Mouse (Mus musculus): Measurements from ENCODE around the gene Olfr727. TPM values are rescaled to one million over a fixed set of nuclear protein-coding genes. Genes with fewer than 3 reads are reported as not detected.

Olfr727 gene
- polyA plus RNA-seq (2012; rRNA removed): not detected in 2 replicates

DNA sequence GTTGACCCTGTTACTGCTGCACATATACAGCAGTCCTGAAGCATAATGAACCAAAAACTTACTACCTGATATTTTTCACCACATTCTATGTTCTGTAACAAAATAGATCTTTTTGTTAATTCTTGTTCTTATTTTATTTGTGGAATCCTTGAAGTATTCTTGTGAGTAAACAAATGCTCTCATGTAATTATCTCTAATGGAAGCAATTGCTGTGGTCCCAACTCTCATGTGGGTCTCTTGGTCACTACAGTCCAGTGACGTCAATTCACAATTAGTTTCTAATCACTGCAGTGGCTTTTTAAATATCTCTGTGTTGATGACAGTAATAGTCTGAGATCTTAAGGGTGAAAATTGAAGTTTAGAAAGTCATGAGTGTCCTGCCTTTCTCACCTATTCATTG is at the start of gene Olfr727:
Olfr727 (plus strand) TSS at position 301 of the 400 bp plus-strand sequence.
- Histone ChIP-seq H3K4me3 (ENCODE audit: insufficient read depth, low read depth, low read length) (no peak within 1 kb of the TSS), H3K36me3 (ENCODE audit: control insufficient read depth, insufficient read depth, low read length) (no peaks in the 10 kb centered on the region), H3K27ac (ENCODE audit: insufficient read depth, low read depth, low read length) (no peak within 1 kb of the TSS), H3K4me1 (ENCODE audit: control insufficient read depth, insufficient read depth, low read length) (no peaks in the 10 kb centered on the region), H3K27me3 (replicated peaks; ENCODE audit: control insufficient read depth, insufficient read depth, low read length) (no peaks in the 10 kb centered on the region)
- no peak for TF ChIP-seq POLR2A (IDR thresholded peaks at IDR 0.05; ENCODE audit: low read depth, low read length)
- TF ChIP-seq CTCF (conservative IDR thresholded peaks at IDR 0.05; ENCODE audit: insufficient read depth, insufficient read length, low read depth, low read length): no peak
- DNase-seq: no peak
- WGBS: 81% methylated on average over 1 of the region's 1 CpGs

DNA sequence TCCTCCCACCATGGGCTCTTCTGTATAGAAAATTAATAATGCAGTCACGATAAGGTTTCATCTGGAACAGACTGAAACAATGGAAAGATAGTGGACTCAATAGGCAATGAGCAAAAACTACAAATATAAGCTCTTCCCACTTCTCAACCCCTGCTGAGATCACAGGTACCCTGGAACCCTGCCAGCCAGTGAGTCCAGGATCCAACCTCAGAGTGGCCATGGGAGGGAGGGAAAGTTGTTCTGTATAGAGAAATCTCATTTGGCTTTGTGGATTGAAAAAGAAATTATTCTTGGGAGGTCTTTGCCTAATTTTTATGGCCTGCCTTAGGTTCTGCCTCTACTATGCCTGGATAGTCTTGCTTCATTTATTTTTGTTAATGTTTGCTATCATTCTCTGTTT is 32.1 kb upstream of the Olfr727 start, which contains the start of gene Olfr726:
Olfr726 (minus strand) TSS at position 101 of the 400 bp plus-strand sequence.
- no peaks in the 10 kb centered on the region for H3K4me1 ChIP-seq (ENCODE audit: control insufficient read depth, insufficient read depth, low read length)

DNA sequence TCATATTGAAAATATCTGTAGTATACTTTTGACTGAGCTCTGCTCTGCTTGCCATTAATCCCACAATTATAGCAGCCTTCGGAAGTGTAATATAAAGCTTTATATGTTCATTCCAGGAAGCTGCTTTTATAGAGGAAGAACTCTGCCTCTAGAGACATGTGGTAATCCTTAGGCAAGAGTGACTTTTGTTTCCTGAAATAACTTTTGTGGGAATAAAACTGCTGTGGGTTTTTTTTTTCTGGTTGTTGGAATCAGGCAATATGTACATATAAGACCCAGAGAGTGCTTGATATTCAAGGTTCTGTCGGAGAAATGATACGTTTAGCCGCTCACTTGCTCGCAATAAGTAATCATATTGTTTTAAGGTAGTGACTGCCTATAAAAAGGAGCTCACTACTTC is 19.6 kb downstream of the Olfr727 start, which contains the start of gene Olfr728:
Olfr728 (minus strand) TSS at position 101 of the 400 bp plus-strand sequence.
- DNase-seq: no peak
- no peaks in the 10 kb centered on the region for H3K27me3 ChIP-seq (replicated peaks; ENCODE audit: control insufficient read depth, insufficient read depth, low read length)
- no peak for TF ChIP-seq CTCF (conservative IDR thresholded peaks at IDR 0.05; ENCODE audit: insufficient read depth, insufficient read length, low read depth, low read length)
- no peak for TF ChIP-seq POLR2A (IDR thresholded peaks at IDR 0.05; ENCODE audit: low read depth, low read length)
- H3K36me3 ChIP-seq (ENCODE audit: control insufficient read depth, insufficient read depth, low read length): no peaks in the 10 kb centered on the region
- H3K4me1 ChIP-seq (ENCODE audit: control insufficient read depth, insufficient read depth, low read length): no peaks in the 10 kb centered on the region
- 90% methylated on average over 5 of the region's 5 CpGs for WGBS
- H3K27ac ChIP-seq (ENCODE audit: insufficient read depth, low read depth, low read length): no peak within 1 kb of the TSS
- H3K4me3 ChIP-seq (ENCODE audit: insufficient read depth, low read depth, low read length): no peak within 1 kb of the TSS

More for the DNA sequence above, 32.1 kb upstream of the Olfr727 start, which contains the start of gene Olfr726:
- Histone ChIP-seq H3K27ac (ENCODE audit: insufficient read depth, low read depth, low read length) (no peak within 1 kb of the TSS), H3K4me3 (ENCODE audit: insufficient read depth, low read depth, low read length) (no peak within 1 kb of the TSS), H3K27me3 (replicated peaks; ENCODE audit: control insufficient read depth, insufficient read depth, low read length) (no peaks in the 10 kb centered on the region), H3K36me3 (ENCODE audit: control insufficient read depth, insufficient read depth, low read length) (no peaks in the 10 kb centered on the region)
- no peak for DNase-seq
- WGBS: 87% methylated on average over 1 of the region's 1 CpGs
- TF ChIP-seq CTCF (conservative IDR thresholded peaks at IDR 0.05; ENCODE audit: insufficient read depth, insufficient read length, low read depth, low read length) (no peak), POLR2A (IDR thresholded peaks at IDR 0.05; ENCODE audit: low read depth, low read length) (no peak)

DNA sequence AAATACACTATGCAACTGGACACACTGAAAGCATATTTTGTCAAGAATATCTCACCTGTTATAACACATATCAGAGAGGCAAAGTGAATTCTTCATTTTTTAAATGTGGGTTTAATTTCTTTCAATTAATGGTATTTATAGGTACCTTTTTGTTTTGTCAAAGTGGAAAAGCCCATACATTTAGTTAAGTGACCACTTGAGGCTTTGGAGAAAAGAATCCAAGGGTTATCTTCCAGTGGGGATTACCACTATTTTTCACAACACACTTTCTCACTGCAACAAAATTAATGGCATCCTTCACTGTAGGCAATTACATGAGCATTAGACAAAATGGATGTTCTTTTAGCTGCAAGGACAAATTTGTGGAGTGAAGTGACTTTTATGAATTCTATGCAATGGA is 29.8 kb downstream of the Olfr727 start, which contains the start of gene Olfr729:
Olfr729 (minus strand) TSS at position 101 of the 400 bp plus-strand sequence.
- Histone ChIP-seq H3K4me3 (ENCODE audit: insufficient read depth, low read depth, low read length) (no peak within 1 kb of the TSS), H3K27me3 (replicated peaks; ENCODE audit: control insufficient read depth, insufficient read depth, low read length) (no peaks in the 10 kb centered on the region), H3K27ac (ENCODE audit: insufficient read depth, low read depth, low read length) (no peak within 1 kb of the TSS), H3K4me1 (ENCODE audit: control insufficient read depth, insufficient read depth, low read length) (no peaks in the 10 kb centered on the region), H3K36me3 (ENCODE audit: control insufficient read depth, insufficient read depth, low read length) (no peaks in the 10 kb centered on the region)
- TF ChIP-seq POLR2A (IDR thresholded peaks at IDR 0.05; ENCODE audit: low read depth, low read length): no peak
- TF ChIP-seq CTCF (conservative IDR thresholded peaks at IDR 0.05; ENCODE audit: insufficient read depth, insufficient read length, low read depth, low read length): no peak
- no peak for DNase-seq

Other genes starting within 250 kb of the Olfr727 start
- gene Olfr722, start 221.2 kb upstream of the Olfr727 start, polyA plus RNA-seq (2012; rRNA removed): not detected in 2 replicates
- gene Olfr723, start 191.4 kb upstream of the Olfr727 start, polyA plus RNA-seq (2012; rRNA removed): not detected in 2 replicates
- gene Olfr724, start 159.9 kb upstream of the Olfr727 start, polyA plus RNA-seq (2012; rRNA removed): not detected in 2 replicates
- gene Olfr725, start 82.8 kb upstream of the Olfr727 start, polyA plus RNA-seq (2012; rRNA removed): not detected in 2 replicates
- not detected in 2 replicates for gene Olfr726, start 32.2 kb upstream of the Olfr727 start, polyA plus RNA-seq (2012; rRNA removed)
- not detected in 2 replicates for gene Olfr728, start 19.5 kb downstream of the Olfr727 start, polyA plus RNA-seq (2012; rRNA removed)
- not detected in 2 replicates for gene Olfr729, start 29.7 kb downstream of the Olfr727 start, polyA plus RNA-seq (2012; rRNA removed)
- not detected in 2 replicates for gene Olfr730, start 65.0 kb downstream of the Olfr727 start, polyA plus RNA-seq (2012; rRNA removed)
- not detected in 2 replicates for gene Olfr731, start 118.7 kb downstream of the Olfr727 start, polyA plus RNA-seq (2012; rRNA removed)
- not detected in 2 replicates for gene Olfr732, start 161.0 kb downstream of the Olfr727 start, polyA plus RNA-seq (2012; rRNA removed)
- not detected in 2 replicates for gene Olfr733, start 178.3 kb downstream of the Olfr727 start, polyA plus RNA-seq (2012; rRNA removed)
- not detected in 2 replicates for gene Olfr734, start 203.6 kb downstream of the Olfr727 start, polyA plus RNA-seq (2012; rRNA removed)
- not detected in 2 replicates for gene Olfr735, start 225.7 kb downstream of the Olfr727 start, polyA plus RNA-seq (2012; rRNA removed)
- gene Tlr11, start 234.7 kb downstream of the Olfr727 start, polyA plus RNA-seq (2012; rRNA removed): 0.34 and 0.50 TPM in 2 replicates

Data from kidney, adult 2 months (tissue).